Mouse (Mus musculus): Measurements from ENCODE around the gene Cebpg.

DNA sequence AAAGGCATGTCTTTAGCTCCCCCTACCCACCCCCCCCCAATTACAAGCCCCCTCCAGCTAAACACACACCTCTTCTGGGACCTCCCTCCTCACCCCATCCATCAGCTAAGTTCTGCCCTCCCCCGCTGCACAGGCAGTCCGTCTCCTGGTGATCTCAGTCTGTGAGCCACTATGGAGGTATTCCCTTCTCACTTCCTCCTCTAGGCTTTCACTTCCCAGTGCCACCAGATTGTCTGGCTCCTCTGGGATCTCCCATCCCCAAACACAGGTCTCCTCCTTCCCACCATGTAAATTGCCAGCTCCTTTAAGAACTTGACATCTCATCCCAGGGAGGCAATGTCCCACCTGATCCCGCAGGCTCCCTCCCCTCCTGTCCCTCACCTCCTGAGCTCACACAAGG is 9.6 kb upstream of the Cebpg start:
- no peak for TF ChIP-seq CTCF (IDR thresholded peaks at IDR 0.05; ENCODE audit: low read depth, low read length)
- no peak for TF ChIP-seq POLR2A (IDR thresholded peaks at IDR 0.05; ENCODE audit: extremely low read depth, insufficient read depth, low read length)

Measured in liver, adult 2 months (tissue).